Mouse (Mus musculus) granulocyte monocyte progenitor cell, adult 5-6 weeks (primary cell): ENCODE measurements around the gene Eif2ak3. TPM values are rescaled to one million over a fixed set of nuclear protein-coding genes. Genes with fewer than 3 reads are reported as not detected.

ENCODE experiments used
- ATAC-seq: replicated peaks from 2 replicates; pipeline ENCODE4 v1.8.0; 2016; ENCODE audit warnings: mild to moderate bottlenecking, moderate TSS enrichment, inconsistent platforms; ENCODE audit not compliant: poor library complexity, severe bottlenecking
- total RNA-seq, 2 experiments: library from RNA; stranded (forward) in 1 of 2; stranded (reverse) in 1 of 2; fragments of 200-712, 200-1000 nt in 1 of 2; fragments of >200 nt in 1 of 2; fragmentation: Nextera tagmentation in 1 of 2; gene quantifications; 2 replicates each; pipeline ENCODE4 v1.2.3; 2014 to 2017

Gene Eif2ak3
- total RNA-seq, 2 experiments from 2014 or later, result 13.6 to 24.4 TPM

DNA sequence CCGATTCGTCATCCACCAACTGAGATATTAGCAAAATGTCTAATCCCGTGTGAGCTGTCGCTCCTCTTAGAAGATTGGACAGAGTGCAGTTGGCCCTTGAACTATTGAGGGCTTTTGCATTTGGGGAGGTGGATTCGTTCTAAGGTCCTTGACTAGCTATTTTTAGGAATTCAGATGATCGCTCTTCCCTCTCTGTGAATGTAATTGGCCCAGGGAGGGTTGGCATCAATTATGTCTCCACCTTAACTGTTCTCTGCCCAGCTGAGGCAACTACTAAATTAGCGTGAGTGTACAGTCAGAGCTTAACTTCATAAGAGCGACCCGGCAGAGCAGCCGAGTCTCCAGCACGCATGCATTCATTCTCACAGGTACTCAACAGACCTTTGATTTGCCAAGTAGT is 43.7 kb downstream of the Eif2ak3 start:
- no peak for ATAC-seq

DNA sequence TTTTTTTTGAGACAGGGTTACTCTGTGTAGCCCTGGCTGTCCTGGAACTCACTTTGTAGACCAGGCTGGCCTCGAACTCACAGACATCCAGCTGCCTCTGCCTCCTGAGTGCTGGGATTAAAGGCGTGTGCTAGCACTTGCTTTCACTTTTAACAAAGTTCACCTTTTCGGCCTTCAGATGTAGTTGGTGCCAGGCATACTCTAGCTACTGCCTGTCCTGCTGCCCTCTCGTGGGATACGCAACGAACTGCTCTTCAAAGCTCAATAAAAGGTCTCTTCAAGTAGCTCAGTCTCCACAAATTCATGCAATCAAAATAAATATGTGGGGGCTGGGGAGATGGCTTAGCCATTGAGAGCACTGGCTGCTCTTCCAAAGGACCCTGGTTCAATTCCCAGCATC is 53.9 kb downstream of the Eif2ak3 start:
- no peak for ATAC-seq

DNA sequence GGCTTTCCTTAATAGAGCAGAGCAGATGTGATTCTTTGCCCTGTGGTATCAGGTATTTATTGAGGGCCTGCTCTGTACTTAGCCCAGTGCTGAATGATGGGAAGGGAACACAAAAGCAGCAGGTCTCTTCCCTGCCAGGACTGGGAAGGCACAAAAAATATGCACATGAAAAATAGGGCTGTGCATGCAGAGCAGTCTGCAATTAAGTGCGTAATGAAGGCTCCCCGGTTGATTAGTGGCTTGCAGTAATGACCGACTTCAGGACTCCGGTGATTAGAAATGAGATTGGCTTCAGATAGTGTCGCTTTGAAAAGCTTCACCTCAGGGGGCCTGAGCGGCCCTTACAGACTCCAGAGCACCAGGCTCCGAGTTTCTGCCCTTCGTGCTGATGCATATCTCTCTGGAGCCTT is 55.3 kb downstream of the Eif2ak3 start:
- no peak for ATAC-seq

DNA sequence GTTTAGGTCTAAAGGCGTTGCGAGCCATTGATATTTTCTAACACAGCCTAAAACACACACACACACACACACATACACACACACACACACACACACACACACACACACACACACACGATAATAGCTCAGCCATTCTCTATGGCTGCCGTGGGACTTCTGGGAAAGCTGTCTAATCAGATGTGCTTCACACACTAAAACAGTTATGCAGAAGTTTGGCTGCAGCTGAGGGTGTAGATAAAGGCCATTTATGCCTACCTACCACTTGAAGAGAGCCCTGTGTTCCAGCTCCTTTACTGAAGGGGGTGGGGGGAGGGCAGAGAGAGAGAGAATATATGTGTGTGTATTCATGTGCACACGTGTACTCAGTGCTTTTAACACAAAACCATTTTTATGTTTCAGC is 59.4 kb downstream of the Eif2ak3 start:
- no peak for ATAC-seq

DNA sequence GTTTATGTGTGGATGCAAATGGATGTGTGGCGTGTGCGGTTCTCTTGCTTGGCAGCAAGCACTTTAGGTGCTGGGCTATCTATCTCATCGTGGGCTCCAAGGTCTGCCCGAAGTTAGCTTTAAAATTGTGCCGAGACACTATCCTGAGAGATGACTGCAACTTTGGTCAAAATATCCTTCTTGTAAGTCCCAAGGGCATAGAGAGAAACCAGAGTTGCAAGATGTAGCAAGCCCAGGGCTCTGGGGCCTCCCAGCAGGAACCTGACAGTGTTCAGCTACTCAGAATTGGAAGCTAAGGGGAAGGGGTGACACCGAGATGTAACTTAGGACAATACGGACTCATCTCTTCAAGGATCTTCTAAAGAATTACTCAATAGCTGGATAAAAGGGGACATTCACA is 65.3 kb downstream of the Eif2ak3 start:
- ATAC-seq, result no peak

DNA sequence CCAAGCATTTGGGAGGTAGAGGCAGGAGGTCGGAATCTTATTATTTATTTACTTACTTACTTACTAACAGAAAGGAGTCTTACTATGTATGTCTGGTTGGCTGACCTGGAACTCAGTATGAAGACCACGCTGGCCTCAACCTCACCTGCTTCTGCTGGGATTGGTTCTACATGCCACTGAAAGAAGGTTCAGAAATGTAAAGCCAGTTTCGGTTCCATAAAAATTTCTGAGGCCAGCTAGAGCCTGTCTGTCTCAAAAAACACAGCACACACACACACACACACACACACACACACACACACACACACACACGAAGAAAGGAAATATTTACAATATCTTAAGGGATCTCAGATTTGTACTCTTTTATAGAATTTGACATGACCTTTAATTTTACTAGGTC is 66.0 kb downstream of the Eif2ak3 start:
- peak; percentile 45; the same call in 1 of the 2 replicates for ATAC-seq

DNA sequence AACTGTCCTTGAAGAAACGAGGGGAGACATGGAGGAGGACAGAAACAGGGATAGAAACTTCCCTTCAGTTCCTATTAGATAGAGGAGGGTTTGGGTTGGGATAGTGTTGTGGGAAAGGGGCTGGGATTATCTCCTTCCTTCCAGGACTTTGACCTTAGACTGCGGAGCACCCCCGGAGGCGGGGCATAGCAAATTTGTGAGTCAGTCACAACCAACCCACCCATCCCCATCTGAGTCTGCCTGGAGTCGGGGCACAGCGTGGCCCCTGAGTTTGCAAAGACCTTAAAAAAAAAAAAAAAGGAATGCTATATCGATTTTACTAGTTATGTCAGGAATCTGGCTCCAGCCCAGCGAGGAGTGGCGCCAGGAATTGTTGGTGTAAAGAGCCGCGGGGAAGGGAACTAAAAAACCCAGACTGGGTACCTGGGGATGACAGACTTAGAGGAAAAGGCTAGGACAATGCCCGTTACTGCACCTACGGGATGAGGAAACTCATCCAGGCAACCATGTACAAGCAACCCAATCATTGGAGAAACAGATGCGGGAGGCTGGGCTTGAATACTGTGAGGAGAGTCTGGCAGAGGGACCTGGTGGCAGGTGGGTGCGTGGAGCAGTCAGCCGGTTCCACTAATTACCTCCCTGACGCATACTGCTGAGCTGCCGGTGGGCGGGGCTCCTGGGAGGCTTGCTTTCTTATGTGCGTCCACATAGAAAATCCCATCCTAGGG is 67.5 kb downstream of the Eif2ak3 start:
- peak; percentile 18; the same call in 1 of the 2 replicates for ATAC-seq

DNA sequence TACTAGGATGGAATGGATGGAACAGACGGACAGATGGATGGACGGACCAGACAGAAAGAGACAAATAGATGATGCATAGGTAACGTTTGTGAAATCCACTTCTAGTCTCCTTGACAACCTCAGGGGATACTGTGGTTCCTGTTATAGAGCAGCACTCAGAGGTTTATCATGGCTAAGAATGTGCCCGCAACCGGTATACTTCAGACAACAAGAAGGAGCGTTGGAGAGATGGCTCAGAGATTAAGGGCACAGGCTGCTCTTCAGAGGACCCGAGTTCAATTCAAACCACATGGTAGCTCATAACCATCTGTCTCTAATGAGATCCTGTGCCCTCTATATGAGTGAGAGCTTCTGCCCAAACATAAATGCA is 68.1 kb downstream of the Eif2ak3 start:
- no peak for ATAC-seq

DNA sequence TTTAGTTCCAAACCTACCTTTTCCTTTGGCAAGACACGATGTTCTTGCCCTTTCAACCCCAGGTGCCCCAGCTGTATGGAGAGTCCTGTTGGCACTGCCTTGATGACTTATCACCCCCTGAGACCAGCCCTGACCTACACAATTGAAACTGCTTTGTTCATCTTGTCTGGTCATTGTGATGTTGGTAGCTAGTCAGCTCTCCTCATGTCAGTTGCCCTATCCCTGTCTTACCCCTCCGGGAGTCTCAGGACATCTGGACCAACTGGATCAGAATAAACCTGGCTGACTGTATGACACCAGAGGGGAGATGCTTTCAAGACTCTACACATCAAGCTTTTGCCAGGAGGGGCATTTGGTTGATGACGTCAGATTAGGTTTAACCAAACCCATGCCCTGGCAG is 74.5 kb downstream of the Eif2ak3 start, which contains the start of gene Tex37:
Gene Tex37, minus strand, starts transcription at position 101 of the 400 bp plus-strand sequence.
- ATAC-seq, result no peak

DNA sequence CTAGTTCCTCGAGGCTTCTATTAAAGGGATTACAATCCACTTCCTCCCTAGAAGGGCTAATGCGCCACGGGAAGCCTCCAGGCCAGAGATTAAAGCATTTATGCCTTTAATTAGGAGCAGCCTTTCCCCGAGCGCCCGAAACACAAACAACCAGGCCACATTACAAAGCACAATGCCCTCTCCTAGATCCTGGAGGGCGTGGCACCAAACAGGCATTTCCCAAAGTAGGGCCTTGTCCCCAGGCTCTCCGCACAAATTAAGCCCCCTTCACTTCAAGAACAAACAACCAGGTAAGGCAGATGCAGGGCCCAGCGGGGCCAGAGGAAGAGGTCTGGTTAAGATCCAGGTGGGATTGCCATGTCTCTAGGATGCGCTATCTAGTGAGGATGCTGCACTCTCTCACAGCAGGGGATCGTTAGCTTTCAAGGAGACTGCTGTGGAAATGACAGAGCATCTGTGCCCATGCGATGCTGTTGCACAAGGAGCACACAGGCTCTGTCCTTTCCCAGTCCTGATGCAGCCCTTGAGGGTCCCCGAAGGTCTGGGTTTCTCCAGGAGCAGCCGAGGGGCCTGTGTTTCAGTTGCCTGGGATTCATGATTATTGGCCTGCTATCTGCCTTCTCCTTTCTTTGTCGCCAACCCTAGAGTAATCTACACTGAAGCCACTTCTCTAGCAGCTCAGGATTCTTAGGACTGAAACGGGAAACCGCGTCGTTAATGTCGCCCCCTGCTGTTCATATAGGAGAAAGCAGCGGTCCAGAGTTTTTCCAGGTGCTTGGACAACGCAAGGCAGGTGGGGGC is 77.2 kb downstream of the Eif2ak3 start:
- peak; percentile 76 for ATAC-seq

DNA sequence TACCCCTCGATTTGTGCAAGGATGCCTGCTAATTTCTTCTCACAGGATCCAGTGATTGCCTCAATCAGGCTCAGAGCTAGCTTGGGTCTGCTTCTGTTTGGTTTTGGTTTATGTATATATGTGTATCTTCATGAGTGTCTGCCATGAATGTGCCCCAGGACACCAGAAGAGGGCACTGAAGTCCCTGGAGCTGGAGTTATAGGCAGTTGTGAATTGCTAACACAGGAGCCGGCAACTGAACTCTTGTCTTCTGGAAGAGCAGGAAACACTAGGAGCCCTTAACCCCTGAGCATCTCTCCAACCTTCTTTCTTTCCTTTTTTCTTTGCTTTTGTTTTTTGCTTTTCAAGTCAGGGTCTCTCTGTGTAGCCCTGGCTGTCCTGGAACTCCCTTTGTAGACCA is 87.5 kb downstream of the Eif2ak3 start:
- ATAC-seq, result no peak

DNA sequence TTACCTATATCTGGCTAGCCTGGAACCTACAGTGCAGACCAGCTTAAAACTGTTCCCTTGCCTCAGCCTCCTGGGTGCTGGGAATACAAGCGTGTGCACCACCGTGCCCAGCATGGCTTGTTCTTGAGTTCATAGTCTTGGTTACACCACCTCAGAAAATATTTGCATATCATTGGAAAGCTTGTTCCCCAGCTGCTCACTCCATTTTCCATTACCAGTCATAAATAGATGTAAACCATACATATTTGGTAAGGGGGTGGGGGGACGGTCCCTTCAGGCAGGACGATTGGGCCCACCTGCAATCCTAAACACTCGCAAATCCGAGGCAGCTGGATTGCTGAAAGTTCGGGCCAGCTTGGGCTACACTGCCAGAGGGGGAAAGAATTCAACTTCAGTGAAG is 109.0 kb downstream of the Eif2ak3 start:
- no peak for ATAC-seq

DNA sequence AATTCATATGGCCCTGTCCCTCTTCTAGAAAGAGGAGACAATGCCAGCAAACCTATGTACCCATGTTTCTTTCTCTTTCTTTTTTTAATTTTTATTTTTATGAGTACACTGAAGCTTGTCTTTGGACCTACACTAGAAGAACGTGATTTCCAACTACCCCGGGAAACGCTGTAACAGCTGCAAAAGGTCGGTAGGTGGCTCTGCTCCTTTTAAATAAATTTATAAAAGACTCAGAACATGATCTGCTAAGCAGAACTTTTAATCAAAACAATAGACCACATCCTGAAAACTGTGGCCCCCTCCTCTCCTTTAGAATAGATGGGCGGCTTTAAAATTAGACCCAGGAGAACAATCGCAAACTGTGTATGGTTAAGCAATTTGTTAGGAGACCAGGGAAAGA is 109.7 kb downstream of the Eif2ak3 start:
- ATAC-seq, result no peak

Other genes starting within 250 kb of the Eif2ak3 start
- 67.7 and 90.5 TPM in 2 replicates for gene Rpia, start 52.3 kb upstream of the Eif2ak3 start, total RNA-seq (2014; fragmentation: Nextera tagmentation)
- 181 and 207 TPM in 2 replicates for gene Rpia, start 52.3 kb upstream of the Eif2ak3 start, total RNA-seq (2017)
- gene Tex37, start 74.4 kb downstream of the Eif2ak3 start, total RNA-seq (2014; fragmentation: Nextera tagmentation), result not detected in 2 replicates
- gene Tex37, start 74.4 kb downstream of the Eif2ak3 start, total RNA-seq (2017), result not detected in 2 replicates
- gene Foxi3, start 112.0 kb downstream of the Eif2ak3 start, total RNA-seq (2014; fragmentation: Nextera tagmentation), result not detected in 2 replicates
- not detected in 2 replicates for gene Foxi3, start 112.0 kb downstream of the Eif2ak3 start, total RNA-seq (2017)